Mouse (Mus musculus) lung, embryonic 16.5 days (tissue): ENCODE measurements at regions not wholly inside any gene's neighbourhood (a gene's known extent, or its start where the extent isn't known, plus 50 kb on each side); places are given as distances from the start of the nearest gene placed in this dataset.

ENCODE experiments used
- ATAC-seq: fragments of 200-750 bp; cut with Nextera tagmentation; 2 replicates; pipeline ENCODE4 v1.8.0; 2017; ENCODE audit warnings: low read depth, mild to moderate bottlenecking, moderate library complexity
- H3K27ac ChIP-seq: fragments of 300-500 bp; sonication (generic); 2 replicates; pipeline ENCODE4 v1.5.1; 2014; ENCODE audit warnings: mild to moderate bottlenecking, control low read depth, low read length
- H3K27me3 ChIP-seq: fragments of 300-500 bp; sonication (generic); 2 replicates; pipeline ENCODE4 v1.6.1; 2014; ENCODE audit warnings: low read depth, low read length, mixed read lengths; ENCODE audit not compliant: control insufficient read depth, insufficient read depth
- H3K36me3 ChIP-seq: fragments of 300-500 bp; sonication (generic); 2 replicates; pipeline ENCODE4 v1.6.1; 2014; ENCODE audit warnings: low read length; ENCODE audit not compliant: control insufficient read depth, insufficient read depth
- H3K4me1 ChIP-seq: fragments of 300-500 bp; sonication (generic); replicated peaks from 2 replicates; pipeline ENCODE4 v1.6.1; 2014; ENCODE audit warnings: low read length, mixed read lengths; ENCODE audit not compliant: control insufficient read depth, insufficient read depth
- H3K4me2 ChIP-seq: fragments of 300-500 bp; sonication (generic); 2 replicates; pipeline ENCODE4 v1.6.1; 2014; ENCODE audit warnings: low read depth, low read length, control low read depth
- H3K4me3 ChIP-seq: fragments of 300-500 bp; sonication (generic); 2 replicates; pipeline ENCODE4 v1.5.1; 2014; ENCODE audit warnings: mild to moderate bottlenecking, low read length, control low read depth
- H3K9ac ChIP-seq: fragments of 300-500 bp; sonication (generic); 2 replicates; pipeline ENCODE4 v1.6.1; 2014; ENCODE audit warnings: low read length, control low read depth
- H3K9me3 ChIP-seq: fragments of 300-500 bp; sonication (generic); 2 replicates; pipeline ENCODE4 v1.6.1; 2016; ENCODE audit warnings: low read length; ENCODE audit not compliant: control insufficient read depth
- WGBS: fragments of 180-500 bp; shearing (Covaris S2); extraction: QIAGEN DNeasy Blood & Tissue Kit; methylation state at CpG from one replicate; pipeline ENCODE4 v1.1.7; 2014; 5-methylcytosine and 5-hydroxymethylcytosine counted together

GRCm38 (mm10) chr17:64229225-64229976 lies 102.3 kb downstream of the Pja2 start:
- H3K9me3 ChIP-seq, result no peaks in the 10 kb centered on the region
- 49% methylated on average over 5 of the region's 5 CpGs for WGBS
- H3K27ac ChIP-seq, result no peak overlapping the region
- no peaks in the 10 kb centered on the region for H3K36me3 ChIP-seq
- no peak overlapping the region for H3K9ac ChIP-seq
- no peak overlapping the region for H3K4me2 ChIP-seq
- H3K4me3 ChIP-seq, result no peak overlapping the region
- ATAC-seq, result no peak
- H3K27me3 ChIP-seq, result no peaks in the 10 kb centered on the region
- no peaks in the 10 kb centered on the region for H3K4me1 ChIP-seq

GRCm38 (mm10) chr17:64214599-64214998 lies 117.1 kb downstream of the Pja2 start:
- ATAC-seq, result 0 out of 2 replicates have a peak, but pooled peaks have one; percentile 38
- Histone ChIP-seq H3K36me3 (no peaks in the 10 kb centered on the region), H3K4me3 (no peak overlapping the region), H3K9ac (no peak overlapping the region), H3K27ac (no peak overlapping the region), H3K27me3 (no peaks in the 10 kb centered on the region), H3K4me2 (no peak overlapping the region), H3K4me1 (no peaks in the 10 kb centered on the region), H3K9me3 (no peaks in the 10 kb centered on the region)
- 28% methylated on average over 7 of the region's 7 CpGs for WGBS

GRCm38 (mm10) chr17:64213251-64213650 lies 118.5 kb downstream of the Pja2 start:
- Histone ChIP-seq H3K36me3 (no peaks in the 10 kb centered on the region), H3K4me2 (no peak overlapping the region), H3K27me3 (no peaks in the 10 kb centered on the region), H3K4me1 (no peaks in the 10 kb centered on the region), H3K9ac (no peak overlapping the region), H3K9me3 (no peaks in the 10 kb centered on the region), H3K27ac (no peak overlapping the region), H3K4me3 (no peak overlapping the region)
- WGBS, result 58% methylated on average over 4 of the region's 4 CpGs
- ATAC-seq, result no peak

GRCm38 (mm10) chr17:64211281-64211680 lies 120.4 kb downstream of the Pja2 start:
- Histone ChIP-seq H3K27ac (no peak overlapping the region), H3K27me3 (no peaks in the 10 kb centered on the region), H3K4me1 (no peaks in the 10 kb centered on the region), H3K36me3 (no peaks in the 10 kb centered on the region), H3K4me3 (no peak overlapping the region), H3K4me2 (no peak overlapping the region), H3K9me3 (no peaks in the 10 kb centered on the region), H3K9ac (no peak overlapping the region)
- 90% methylated on average over 8 of the region's 8 CpGs for WGBS
- no peak for ATAC-seq

GRCm38 (mm10) chr17:64210366-64210765 lies 121.3 kb downstream of the Pja2 start:
- no peak for ATAC-seq
- no peak overlapping the region for H3K9ac ChIP-seq
- no peaks in the 10 kb centered on the region for H3K27me3 ChIP-seq
- no peaks in the 10 kb centered on the region for H3K36me3 ChIP-seq
- H3K4me1 ChIP-seq, result no peaks in the 10 kb centered on the region
- H3K4me2 ChIP-seq, result no peak overlapping the region
- H3K27ac ChIP-seq, result no peak overlapping the region
- H3K9me3 ChIP-seq, result no peaks in the 10 kb centered on the region
- WGBS, result 48% methylated on average over 5 of the region's 5 CpGs
- no peak overlapping the region for H3K4me3 ChIP-seq

GRCm38 (mm10) chr17:64209640-64210039 lies 122.1 kb downstream of the Pja2 start:
- no peak for ATAC-seq
- Histone ChIP-seq H3K27me3 (no peaks in the 10 kb centered on the region), H3K27ac (no peak overlapping the region), H3K36me3 (no peaks in the 10 kb centered on the region), H3K4me1 (no peaks in the 10 kb centered on the region), H3K9ac (no peak overlapping the region), H3K4me3 (no peak overlapping the region), H3K9me3 (no peaks in the 10 kb centered on the region), H3K4me2 (no peak overlapping the region)
- WGBS, result 80% methylated on average over 10 of the region's 10 CpGs

GRCm38 (mm10) chr17:64208152-64208855 lies 123.4 kb downstream of the Pja2 start:
- Histone ChIP-seq H3K27ac (no peak overlapping the region), H3K4me2 (no peak overlapping the region), H3K4me3 (no peak overlapping the region), H3K4me1 (peaks cover 3% of the 10 kb centered on the region), H3K36me3 (no peaks in the 10 kb centered on the region), H3K9ac (no peak overlapping the region), H3K9me3 (no peaks in the 10 kb centered on the region), H3K27me3 (no peaks in the 10 kb centered on the region)
- ATAC-seq, result no peak
- 54% methylated on average over 13 of the region's 13 CpGs for WGBS

- 66% methylated on average over 14 of the region's 14 CpGs for WGBS
- H3K36me3 ChIP-seq, result no peaks in the 10 kb centered on the region
- no peaks in the 10 kb centered on the region for H3K27me3 ChIP-seq
- no peak overlapping the region for H3K27ac ChIP-seq
- no peaks in the 10 kb centered on the region for H3K9me3 ChIP-seq
- H3K4me3 ChIP-seq, result no peak overlapping the region
- ATAC-seq, result no peak
- H3K4me2 ChIP-seq, result no peak overlapping the region
- H3K4me1 ChIP-seq, result peaks cover 3% of the 10 kb centered on the region
- no peak overlapping the region for H3K9ac ChIP-seq
Measured at GRCm38 (mm10) chr17:64206196-64206718, 125.5 kb downstream of the Pja2 start.

GRCm38 (mm10) chr17:64203611-64204010 lies 128.1 kb downstream of the Pja2 start:
- H3K36me3 ChIP-seq, result no peaks in the 10 kb centered on the region
- H3K4me2 ChIP-seq, result no peak overlapping the region
- peaks cover 3% of the 10 kb centered on the region for H3K4me1 ChIP-seq
- H3K9ac ChIP-seq, result no peak overlapping the region
- ATAC-seq, result no peak
- H3K9me3 ChIP-seq, result no peaks in the 10 kb centered on the region
- H3K4me3 ChIP-seq, result no peak overlapping the region
- H3K27me3 ChIP-seq, result no peaks in the 10 kb centered on the region
- no peak overlapping the region for H3K27ac ChIP-seq
- WGBS, result 48% methylated on average over 7 of the region's 7 CpGs
